Mouse (Mus musculus): ENCODE results near the gene 2010106E10Rik. TPM values are rescaled to one million over a fixed set of nuclear protein-coding genes. Genes with fewer than 3 reads are reported as not detected.

Gene 2010106E10Rik
- polyA plus RNA-seq, 1 experiment from 2014 or later = not detected

Other genes starting within 250 kb of the 2010106E10Rik start
- 74.2 and 81.4 TPM in 2 replicates for gene Apool, start 183.9 kb upstream of the 2010106E10Rik start, polyA plus RNA-seq (2014; fragmentation: Nextera tagmentation; extraction: Ambion mirVana)
- gene Satl1, start 88.5 kb upstream of the 2010106E10Rik start, polyA plus RNA-seq (2014; fragmentation: Nextera tagmentation; extraction: Ambion mirVana) = not detected in 2 replicates
- 24.3 and 25.1 TPM in 2 replicates for gene Zfp711, start 105.3 kb downstream of the 2010106E10Rik start, polyA plus RNA-seq (2014; fragmentation: Nextera tagmentation; extraction: Ambion mirVana)
- gene Pof1b, start 203.4 kb downstream of the 2010106E10Rik start, polyA plus RNA-seq (2014; fragmentation: Nextera tagmentation; extraction: Ambion mirVana) = 0.04 and 0.19 TPM in 2 replicates